In genomic region chr4:55005066-55005465, GRCm38 (mm10) we compare ENCODE assay signal across 9 mouse cellular contexts.
DNase-seq lines count a peak whose midpoint lies in the region; ATAC-seq and TF ChIP-seq lines count a peak whose summit lies in the region.
"Had no signal": no experiment of that assay in that cellular context is flagged by ENCODE, and none has a peak within 500 bp of the region (broad histone marks: within the 10 kb centered on the region; RNA-seq: fewer than 3 reads in every experiment).

No protein-coding gene starts in this region.

- H3K4me1 ChIP-seq in forebrain, embryonic 12.5 days, result peaks cover 39% of the 10 kb centered on the region
- H3K4me1 ChIP-seq in intestine, embryonic 14.5 days (replicated peaks; ENCODE audit: control insufficient read depth, insufficient read depth, low read length), result peaks cover 31% of the 10 kb centered on the region
- peaks cover 0 to 22% of the 10 kb centered on the region in 2 experiments; a peak in 3 of 4 replicates for H3K4me1 ChIP-seq in liver, embryonic 14.5 days (replicated peaks; ENCODE audit: control insufficient read depth in 2 of 2, insufficient read depth in 2 of 2, low read length in 1 of 2)
- peaks cover 28% of the 10 kb centered on the region for H3K4me1 ChIP-seq in neural tube, embryonic 14.5 days (ENCODE audit: control insufficient read depth, insufficient read depth, low read length)

- no peak for TF ChIP-seq CTCF in layer of hippocampus, adult 2 months (conservative IDR thresholded peaks at IDR 0.05)
- no peak for TF ChIP-seq CTCF in liver, embryonic 14.5 days (IDR thresholded peaks at IDR 0.05; ENCODE audit: low read depth)

- H3K9ac ChIP-seq in forebrain, embryonic 12.5 days, result no peak overlapping the region
- no peak overlapping the region for H3K9ac ChIP-seq in intestine, embryonic 14.5 days (ENCODE audit: low read length)
- no peak overlapping the region for H3K9ac ChIP-seq in liver, embryonic 14.5 days (replicated peaks)
- no peak overlapping the region for H3K9ac ChIP-seq in neural tube, embryonic 14.5 days (replicated peaks; ENCODE audit: low read depth, low read length)

- peak overlapping the region; percentile 89 for H3K27ac ChIP-seq in layer of hippocampus, adult 2 months
- H3K27ac ChIP-seq in forebrain, embryonic 12.5 days, result peak overlapping the region; percentile 89
- H3K27ac ChIP-seq in intestine, embryonic 14.5 days (ENCODE audit: low read depth), result peak overlapping the region; percentile 74
- no peak overlapping the region for H3K27ac ChIP-seq in liver, embryonic 14.5 days
- H3K27ac ChIP-seq in neural tube, embryonic 14.5 days (ENCODE audit: low read depth, low read length), result peak overlapping the region; percentile 79

- H3K4me3 ChIP-seq in layer of hippocampus, adult 2 months, result peak overlapping the region; percentile 40
- H3K4me3 ChIP-seq in forebrain, embryonic 12.5 days (replicated peaks), result no peak overlapping the region
- H3K4me3 ChIP-seq in intestine, embryonic 14.5 days (ENCODE audit: low read depth, low read length), result no peak overlapping the region
- H3K4me3 ChIP-seq in liver, embryonic 14.5 days (ENCODE audit: insufficient read depth in 1 of 2, low read depth in 2 of 2, low read length in 2 of 2), result no peak overlapping the region
- H3K4me3 ChIP-seq in neural tube, embryonic 14.5 days (ENCODE audit: low read depth, low read length), result no peak overlapping the region

- peak overlapping the region; percentile 37; the same call in 1 of the 2 replicates for H3K4me2 ChIP-seq in forebrain, embryonic 12.5 days
- H3K4me2 ChIP-seq in intestine, embryonic 14.5 days (ENCODE audit: low read length), result peak overlapping the region; percentile 40
- peak overlapping the region; percentile 20; the same call in 1 of the 2 replicates for H3K4me2 ChIP-seq in liver, embryonic 14.5 days (ENCODE audit: low read depth)
- peak overlapping the region; percentile 21; the same call in 1 of the 2 replicates for H3K4me2 ChIP-seq in neural tube, embryonic 14.5 days (ENCODE audit: low read depth, low read length)

- H3K36me3 ChIP-seq in forebrain, embryonic 12.5 days (replicated peaks), result peaks cover 43% of the 10 kb centered on the region
- H3K36me3 ChIP-seq in intestine, embryonic 14.5 days (ENCODE audit: control insufficient read depth, insufficient read depth, low read length), result peaks cover 30% of the 10 kb centered on the region
- no peaks in the 10 kb centered on the region for H3K36me3 ChIP-seq in liver, embryonic 14.5 days (replicated peaks; ENCODE audit: control insufficient read depth, insufficient read depth, low read depth)
- H3K36me3 ChIP-seq in neural tube, embryonic 14.5 days (ENCODE audit: control insufficient read depth, insufficient read depth, low read length), result peaks cover 24% of the 10 kb centered on the region
- H3K36me3 ChIP-seq: G1E had no signal

- H3K9me3 ChIP-seq in forebrain, embryonic 12.5 days, result no peaks in the 10 kb centered on the region
- no peaks in the 10 kb centered on the region for H3K9me3 ChIP-seq in intestine, embryonic 14.5 days (ENCODE audit: control insufficient read depth, low read length)
- no peaks in the 10 kb centered on the region for H3K9me3 ChIP-seq in liver, embryonic 14.5 days (ENCODE audit: control insufficient read depth, low read length)
- no peaks in the 10 kb centered on the region for H3K9me3 ChIP-seq in neural tube, embryonic 14.5 days (ENCODE audit: control insufficient read depth, low read length)

- DNase-seq in layer of hippocampus, adult 2 months (ENCODE audit: low spot score in 2 of 2), result no peak
- no peak for DNase-seq in layer of hippocampus, postnatal 25 days (ENCODE audit: extremely low spot score in 1 of 2, low spot score in 1 of 2)
- peak; percentile 72 for DNase-seq in intestine, embryonic 14.5 days (ENCODE audit: low spot score)
- no peak for DNase-seq in liver, embryonic 14.5 days (ENCODE audit: low read depth in 3 of 3, low spot score in 3 of 3)
- no peak for DNase-seq in right cerebral cortex, postnatal 25 days
- DNase-seq in left cerebral cortex, postnatal 25 days (ENCODE audit: low spot score in 2 of 2), result no peak

- TF ChIP-seq EP300 in liver, embryonic 14.5 days (IDR thresholded peaks at IDR 0.05; ENCODE audit: low read depth), result no peak

- no peaks in the 10 kb centered on the region for H3K27me3 ChIP-seq in forebrain, embryonic 12.5 days
- no peaks in the 10 kb centered on the region for H3K27me3 ChIP-seq in intestine, embryonic 14.5 days (replicated peaks; ENCODE audit: control insufficient read depth, insufficient read depth, low read length)
- H3K27me3 ChIP-seq in liver, embryonic 14.5 days (ENCODE audit: control insufficient read depth, insufficient read depth, low read length), result no peaks in the 10 kb centered on the region
- H3K27me3 ChIP-seq in neural tube, embryonic 14.5 days (ENCODE audit: control insufficient read depth, insufficient read depth, low read length), result no peaks in the 10 kb centered on the region

- intact Hi-C loops in left cerebral cortex, postnatal 25 days (cut with DNase I), result loop anchor here (2.0 kb wide), 1 partner anchor 56 kb away; no protein-coding TSS in a partner anchor

- peak; percentile 79 for ATAC-seq in forebrain, embryonic 12.5 days (ENCODE audit: low FRiP score)
- ATAC-seq in intestine, embryonic 14.5 days (replicated peaks; ENCODE audit: low FRiP score, low TSS enrichment, low read depth), result peak; percentile 85
- ATAC-seq in liver, embryonic 14.5 days (ENCODE audit: insufficient read depth), result no peak
- peak; percentile 62 for ATAC-seq in neural tube, embryonic 14.5 days (ENCODE audit: low read depth)

- WGBS in forebrain, embryonic 12.5 days, result 6% methylated on average over 4 of the region's 4 CpGs
- 18% methylated on average over 4 of the region's 4 CpGs for WGBS in intestine, embryonic 14.5 days
- WGBS in liver, embryonic 14.5 days (ENCODE audit: insufficient replicate concordance), result 46% methylated on average over 4 of the region's 4 CpGs
- WGBS in neural tube, embryonic 14.5 days, result 4% methylated on average over 4 of the region's 4 CpGs
